Mouse (Mus musculus): ENCODE measurements around the gene Slc4a1ap.

DNA sequence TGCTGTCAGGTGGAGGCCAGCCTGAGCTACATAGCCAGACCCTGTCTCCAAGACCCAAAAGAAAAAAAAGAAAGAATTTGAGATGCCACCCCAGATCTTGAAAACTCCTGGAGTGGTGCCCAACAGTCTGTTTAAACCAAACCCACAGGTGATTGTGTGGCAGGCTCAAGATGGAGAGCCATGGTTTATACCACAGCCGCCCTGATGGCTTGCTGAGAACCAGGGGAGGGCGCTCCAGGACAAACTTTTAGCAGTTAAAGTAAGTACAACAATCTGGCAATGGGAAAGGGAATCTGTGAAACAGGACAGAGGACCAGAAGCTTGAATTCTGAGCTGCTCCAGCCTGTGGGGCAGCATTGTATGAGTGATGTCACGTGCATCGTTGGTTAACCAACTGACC, 71.8 kb downstream of the Slc4a1ap start:
- TF ChIP-seq EP300 (IDR thresholded peaks at IDR 0.05) (no peak), CTCF (IDR thresholded peaks at IDR 0.05) (peak; percentile 69)

All from lung, postnatal 0 days (tissue).